Mouse (Mus musculus): ENCODE results near the gene Ube2j1. TPM values are rescaled to one million over a fixed set of nuclear protein-coding genes. Genes with fewer than 3 reads are reported as not detected.
"Not testable (repeated sequence)": the region's sequence is repeated elsewhere in the genome, so short reads cannot be mapped to it uniquely, and the experiment has no call there.

Ube2j1 gene
- total and polyA plus RNA-seq, 2 experiments, result 13.1 to 21.3 TPM

- Histone ChIP-seq H3K36me3 (ENCODE audit: control insufficient read depth, insufficient read depth, low read length) (no peaks in the 10 kb centered on the region), H3K4me1 (ENCODE audit: control insufficient read depth, insufficient read depth, low read length) (no peaks in the 10 kb centered on the region), H3K27ac (replicated peaks; ENCODE audit: insufficient read depth, low read depth, low read length) (no peak overlapping the region), H3K79me2 (ENCODE audit: control insufficient read depth, insufficient read depth, low read length) (no peaks in the 10 kb centered on the region), H3K9ac (ENCODE audit: low read depth, low read length) (no peak overlapping the region), H3K4me3 (ENCODE audit: insufficient read depth, low read depth, low read length) (no peak overlapping the region), H3K27me3 (ENCODE audit: control insufficient read depth, insufficient read depth, low read length) (no peaks in the 10 kb centered on the region)
- TF ChIP-seq CTCF (IDR thresholded peaks at IDR 0.05; ENCODE audit: low read depth, low read length) (no peak), POLR2A (IDR thresholded peaks at IDR 0.05; ENCODE audit: extremely low read depth, insufficient read depth, low read length) (no peak)
- WGBS, result 95% methylated on average over 5 of the region's 5 CpGs
- no peak for DNase-seq (ENCODE audit: extremely low read depth, low read depth, low spot score)
Measured at GRCm38 (mm10) chr4:32996083-32996482, 35.1 kb upstream of the Ube2j1 start.

GRCm38 (mm10) chr4:32997571-32997970 is 33.6 kb upstream of the Ube2j1 start:
- no peak for TF ChIP-seq CTCF (IDR thresholded peaks at IDR 0.05; ENCODE audit: low read depth, low read length)
- no peak for TF ChIP-seq POLR2A (IDR thresholded peaks at IDR 0.05; ENCODE audit: extremely low read depth, insufficient read depth, low read length)
- no peaks in the 10 kb centered on the region for H3K36me3 ChIP-seq (ENCODE audit: control insufficient read depth, insufficient read depth, low read length)
- no peak overlapping the region for H3K4me3 ChIP-seq (ENCODE audit: insufficient read depth, low read depth, low read length)
- no peak overlapping the region for H3K27ac ChIP-seq (replicated peaks; ENCODE audit: insufficient read depth, low read depth, low read length)
- no peak for DNase-seq (ENCODE audit: extremely low read depth, low read depth, low spot score)
- no peaks in the 10 kb centered on the region for H3K79me2 ChIP-seq (ENCODE audit: control insufficient read depth, insufficient read depth, low read length)
- H3K9ac ChIP-seq (ENCODE audit: low read depth, low read length), result no peak overlapping the region
- 89% methylated on average over 5 of the region's 5 CpGs for WGBS
- no peaks in the 10 kb centered on the region for H3K27me3 ChIP-seq (ENCODE audit: control insufficient read depth, insufficient read depth, low read length)
- H3K4me1 ChIP-seq (ENCODE audit: control insufficient read depth, insufficient read depth, low read length), result no peaks in the 10 kb centered on the region

GRCm38 (mm10) chr4:32998996-32999395 is 32.2 kb upstream of the Ube2j1 start:
- TF ChIP-seq POLR2A (IDR thresholded peaks at IDR 0.05; ENCODE audit: extremely low read depth, insufficient read depth, low read length), result no peak
- TF ChIP-seq CTCF (IDR thresholded peaks at IDR 0.05; ENCODE audit: low read depth, low read length), result no peak

GRCm38 (mm10) chr4:33002081-33002480 is 29.1 kb upstream of the Ube2j1 start:
- TF ChIP-seq POLR2A (IDR thresholded peaks at IDR 0.05; ENCODE audit: extremely low read depth, insufficient read depth, low read length) (no peak), CTCF (IDR thresholded peaks at IDR 0.05; ENCODE audit: low read depth, low read length) (no peak)
- Histone ChIP-seq H3K4me3 (ENCODE audit: insufficient read depth, low read depth, low read length) (no peak overlapping the region), H3K27ac (replicated peaks; ENCODE audit: insufficient read depth, low read depth, low read length) (no peak overlapping the region), H3K36me3 (ENCODE audit: control insufficient read depth, insufficient read depth, low read length) (no peaks in the 10 kb centered on the region), H3K27me3 (ENCODE audit: control insufficient read depth, insufficient read depth, low read length) (no peaks in the 10 kb centered on the region), H3K79me2 (ENCODE audit: control insufficient read depth, insufficient read depth, low read length) (no peaks in the 10 kb centered on the region), H3K4me1 (ENCODE audit: control insufficient read depth, insufficient read depth, low read length) (no peaks in the 10 kb centered on the region), H3K9ac (ENCODE audit: low read depth, low read length) (no peak overlapping the region)
- no peak for DNase-seq (ENCODE audit: extremely low read depth, low read depth, low spot score)
- WGBS, result 59% methylated on average over 3 of the region's 3 CpGs

More at GRCm38 (mm10) chr4:32998996-32999395, 32.2 kb upstream of the Ube2j1 start:
- no peak for DNase-seq (ENCODE audit: extremely low read depth, low read depth, low spot score)
- Histone ChIP-seq H3K9ac (ENCODE audit: low read depth, low read length) (no peak overlapping the region), H3K27ac (replicated peaks; ENCODE audit: insufficient read depth, low read depth, low read length) (no peak overlapping the region), H3K4me3 (ENCODE audit: insufficient read depth, low read depth, low read length) (no peak overlapping the region), H3K79me2 (ENCODE audit: control insufficient read depth, insufficient read depth, low read length) (no peaks in the 10 kb centered on the region), H3K4me1 (ENCODE audit: control insufficient read depth, insufficient read depth, low read length) (no peaks in the 10 kb centered on the region), H3K36me3 (ENCODE audit: control insufficient read depth, insufficient read depth, low read length) (no peaks in the 10 kb centered on the region), H3K27me3 (ENCODE audit: control insufficient read depth, insufficient read depth, low read length) (no peaks in the 10 kb centered on the region)
- 88% methylated on average over 8 of the region's 8 CpGs for WGBS

- H3K27ac ChIP-seq (replicated peaks; ENCODE audit: insufficient read depth, low read depth, low read length), result not testable (repeated sequence)
- WGBS, result 94% methylated on average over 10 of the region's 10 CpGs
Measured at GRCm38 (mm10) chr4:33005595-33006470, 25.4 kb upstream of the Ube2j1 start.

GRCm38 (mm10) chr4:33006844-33007243 is 24.4 kb upstream of the Ube2j1 start:
- no peaks in the 10 kb centered on the region for H3K36me3 ChIP-seq (ENCODE audit: control insufficient read depth, insufficient read depth, low read length)
- WGBS, result 94% methylated on average over 11 of the region's 11 CpGs
- no peaks in the 10 kb centered on the region for H3K79me2 ChIP-seq (ENCODE audit: control insufficient read depth, insufficient read depth, low read length)
- H3K27me3 ChIP-seq (ENCODE audit: control insufficient read depth, insufficient read depth, low read length), result no peaks in the 10 kb centered on the region
- no peak overlapping the region for H3K27ac ChIP-seq (replicated peaks; ENCODE audit: insufficient read depth, low read depth, low read length)
- H3K4me1 ChIP-seq (ENCODE audit: control insufficient read depth, insufficient read depth, low read length), result 0 out of 2 replicates have a peak, but pooled peaks cover 2% of the 10 kb centered on the region
- H3K9ac ChIP-seq (ENCODE audit: low read depth, low read length), result no peak overlapping the region
- DNase-seq (ENCODE audit: extremely low read depth, low read depth, low spot score), result no peak
- no peak overlapping the region for H3K4me3 ChIP-seq (ENCODE audit: insufficient read depth, low read depth, low read length)
- TF ChIP-seq POLR2A (IDR thresholded peaks at IDR 0.05; ENCODE audit: extremely low read depth, insufficient read depth, low read length), result no peak
- TF ChIP-seq CTCF (IDR thresholded peaks at IDR 0.05; ENCODE audit: low read depth, low read length), result no peak

More at GRCm38 (mm10) chr4:33005595-33006470, 25.4 kb upstream of the Ube2j1 start:
- not testable (repeated sequence) for H3K79me2 ChIP-seq (ENCODE audit: control insufficient read depth, insufficient read depth, low read length); DNase-seq (ENCODE audit: extremely low read depth, low read depth, low spot score); H3K36me3 ChIP-seq (ENCODE audit: control insufficient read depth, insufficient read depth, low read length); H3K27me3 ChIP-seq (ENCODE audit: control insufficient read depth, insufficient read depth, low read length); H3K9ac ChIP-seq (ENCODE audit: low read depth, low read length); H3K4me1 ChIP-seq (ENCODE audit: control insufficient read depth, insufficient read depth, low read length); H3K4me3 ChIP-seq (ENCODE audit: insufficient read depth, low read depth, low read length)
